Mouse (Mus musculus): ENCODE data around the gene Wdr59. TPM values are rescaled to one million over a fixed set of nuclear protein-coding genes. Genes with fewer than 3 reads are reported as not detected.

Gene Wdr59
- total RNA-seq, 2 experiments from 2014 or later, result 20.3 to 21.7 TPM

GRCm38 (mm10) chr8:111539422-111540076 lies 17.7 kb upstream of the Wdr59 start:
- peak in 1 of 2 experiments; percentile 18 for DNase-seq (ENCODE audit: low spot score in 2 of 2)

GRCm38 (mm10) chr8:111538194-111538593 lies 16.3 kb upstream of the Wdr59 start:
- intact Hi-C loops (cut with DNase I), result loop anchor here (5.0 kb wide), 1 partner anchor 104 kb away; the partner anchor contains the start of gene Zfp1
- DNase-seq (ENCODE audit: low spot score in 2 of 2), result no peak

More at GRCm38 (mm10) chr8:111539422-111540076, 17.7 kb upstream of the Wdr59 start:
- intact Hi-C loops (cut with DNase I), result loop anchor here (5.0 kb wide), 1 partner anchor 103 kb away; the partner anchor contains the start of gene Zfp1

GRCm38 (mm10) chr8:111537765-111538158 lies 15.9 kb upstream of the Wdr59 start:
- DNase-seq (ENCODE audit: low spot score in 2 of 2), result no peak
- intact Hi-C loops (cut with DNase I), result loop anchor here (2.0 to 5.0 kb wide), 2 partner anchors 89 to 105 kb away; partner anchors contain the start of gene Zfp1

GRCm38 (mm10) chr8:111536978-111537764 lies 15.3 kb upstream of the Wdr59 start:
- DNase-seq (ENCODE audit: low spot score in 2 of 2), result peak; percentile 54 to 63
- intact Hi-C loops (cut with DNase I), result loop anchor here (2.0 to 5.0 kb wide), 2 partner anchors 90 to 105 kb away; partner anchors contain the start of gene Zfp1

GRCm38 (mm10) chr8:111536031-111536977 lies 14.4 kb upstream of the Wdr59 start, which contains the start of gene Znrf1:
Gene Znrf1 (plus strand): TSS chr8:111536097.
- intact Hi-C loops (cut with DNase I), result loop anchor here (2.0 to 5.0 kb wide), 2 partner anchors 90 to 106 kb away; partner anchors contain the start of gene Zfp1

GRCm38 (mm10) chr8:111535491-111535890 lies 13.6 kb upstream of the Wdr59 start:
- intact Hi-C loops (cut with DNase I), result loop anchor here (5.0 kb wide), 1 partner anchor 107 kb away; the partner anchor contains the start of gene Zfp1
- no peak for DNase-seq (ENCODE audit: low spot score in 2 of 2)

More at GRCm38 (mm10) chr8:111536031-111536977, 14.4 kb upstream of the Wdr59 start, which contains the start of gene Znrf1:
- DNase-seq (ENCODE audit: low spot score in 2 of 2), result peak; percentile 73 to 83

GRCm38 (mm10) chr8:111533503-111533902 lies 11.6 kb upstream of the Wdr59 start:
- intact Hi-C loops (cut with DNase I), result no loop called here
- no peak for DNase-seq (ENCODE audit: low spot score in 2 of 2)

GRCm38 (mm10) chr8:111531621-111532020 lies 9.7 kb upstream of the Wdr59 start:
- DNase-seq (ENCODE audit: low spot score in 2 of 2), result no peak
- intact Hi-C loops (cut with DNase I), result no loop called here

- intact Hi-C loops (cut with DNase I), result no loop called here
- no peak for DNase-seq (ENCODE audit: low spot score in 2 of 2)
Observed at GRCm38 (mm10) chr8:111531191-111531590, 9.3 kb upstream of the Wdr59 start.

- intact Hi-C loops (cut with DNase I), result no loop called here
- no peak for DNase-seq (ENCODE audit: low spot score in 2 of 2)
Observed at GRCm38 (mm10) chr8:111528071-111528470, 6.2 kb upstream of the Wdr59 start.

GRCm38 (mm10) chr8:111527149-111527548 lies 5.3 kb upstream of the Wdr59 start:
- intact Hi-C loops (cut with DNase I), result no loop called here

GRCm38 (mm10) chr8:111526403-111527024 lies 4.6 kb upstream of the Wdr59 start:
- intact Hi-C loops (cut with DNase I), result no loop called here
- DNase-seq (ENCODE audit: low spot score in 2 of 2), result no peak

More at GRCm38 (mm10) chr8:111527149-111527548, 5.3 kb upstream of the Wdr59 start:
- no peak for DNase-seq (ENCODE audit: low spot score in 2 of 2)

- no peak for DNase-seq (ENCODE audit: low spot score in 2 of 2)
- intact Hi-C loops (cut with DNase I), result no loop called here
Observed at GRCm38 (mm10) chr8:111517466-111517865, 4.4 kb downstream of the Wdr59 start.

- intact Hi-C loops (cut with DNase I), result no loop called here
- no peak for DNase-seq (ENCODE audit: low spot score in 2 of 2)
Observed at GRCm38 (mm10) chr8:111516451-111517035, 5.3 kb downstream of the Wdr59 start.

GRCm38 (mm10) chr8:111513446-111513845 lies 8.4 kb downstream of the Wdr59 start:
- no peak for DNase-seq (ENCODE audit: low spot score in 2 of 2)
- intact Hi-C loops (cut with DNase I), result no loop called here

- DNase-seq (ENCODE audit: low spot score in 2 of 2), result no peak
- intact Hi-C loops (cut with DNase I), result no loop called here
Observed at GRCm38 (mm10) chr8:111512941-111513340, 9.0 kb downstream of the Wdr59 start.

GRCm38 (mm10) chr8:111510401-111510800 lies 11.5 kb downstream of the Wdr59 start:
- no peak for DNase-seq (ENCODE audit: low spot score in 2 of 2)
- intact Hi-C loops (cut with DNase I), result no loop called here

- DNase-seq (ENCODE audit: low spot score in 2 of 2), result no peak
- intact Hi-C loops (cut with DNase I), result no loop called here
Observed at GRCm38 (mm10) chr8:111509278-111509677, 12.6 kb downstream of the Wdr59 start.

Measured in left cerebral cortex, postnatal 36 days (tissue).